Comparison of ENCODE assay signal across 7 mouse cellular contexts in the genomic region with DNA sequence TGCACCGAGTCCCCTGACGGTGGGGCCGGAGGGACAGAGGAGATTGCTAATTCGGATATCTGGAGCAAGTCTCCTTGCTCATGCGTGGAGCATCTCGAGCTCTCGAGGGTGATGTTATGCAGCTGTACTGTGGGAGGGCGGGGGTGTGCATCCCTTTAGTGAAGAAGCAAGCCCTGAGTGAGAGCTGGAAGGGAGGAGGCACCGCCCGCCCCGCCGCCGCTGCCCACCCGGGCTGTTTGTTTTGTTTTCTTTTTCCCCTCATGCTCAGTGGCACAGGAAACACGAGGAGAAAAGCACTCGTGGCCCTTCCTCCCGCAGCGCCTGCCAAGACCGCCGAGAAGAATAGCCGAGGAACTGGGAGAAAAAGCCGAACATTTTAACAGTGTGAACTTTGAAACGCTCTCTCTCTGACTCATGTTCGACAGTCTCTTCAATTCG. TPM values are rescaled to one million over a fixed set of nuclear protein-coding genes. Genes with fewer than 3 reads are reported as not detected.
DNase-seq lines count a peak whose midpoint lies in the region; ATAC-seq lines count a peak whose summit lies in the region.

No protein-coding gene starts in this region.

- H3K27me3 ChIP-seq in midbrain, embryonic 10.5 days (ENCODE audit: low read depth, poor library complexity, severe bottlenecking): no peaks in the 10 kb centered on the region
- no peaks in the 10 kb centered on the region for H3K27me3 ChIP-seq in midbrain, embryonic 16.5 days (ENCODE audit: control insufficient read depth, insufficient read depth, low read depth, low read length)
- H3K27me3 ChIP-seq in lung, embryonic 15.5 days: no peaks in the 10 kb centered on the region

- H3K36me3 ChIP-seq in midbrain, embryonic 10.5 days: no peaks in the 10 kb centered on the region
- H3K36me3 ChIP-seq in midbrain, embryonic 16.5 days (ENCODE audit: control insufficient read depth, insufficient read depth, low read length): no peaks in the 10 kb centered on the region
- no peaks in the 10 kb centered on the region for H3K36me3 ChIP-seq in lung, embryonic 15.5 days

- no peak overlapping the region for H3K4me2 ChIP-seq in midbrain, embryonic 16.5 days (ENCODE audit: low read length)
- peak overlapping the region; percentile 28; the same call in 1 of the 2 replicates for H3K4me2 ChIP-seq in lung, embryonic 15.5 days

- H3K27ac ChIP-seq in midbrain, embryonic 10.5 days (replicated peaks): 0 out of 2 replicates have a peak overlapping the region, but pooled peaks have one; percentile 34
- H3K27ac ChIP-seq in midbrain, embryonic 16.5 days (ENCODE audit: low read length): no peak overlapping the region
- H3K27ac ChIP-seq in lung, embryonic 15.5 days: peak overlapping the region; percentile 55

- DNase-seq in midbrain, embryonic 10.5 days (ENCODE audit: low spot score): no peak
- DNase-seq in adrenal gland, postnatal 14 days: peak; percentile 72
- peak; percentile 68 to 85 for DNase-seq in heart, adult 18-20 months
- peak; percentile 78 for DNase-seq in kidney, adult 8-10 months
- DNase-seq in telencephalon, adult 2 months (ENCODE audit: low read depth, low spot score): peak; percentile 78

- H3K9me3 ChIP-seq in midbrain, embryonic 10.5 days (replicated peaks): no peaks in the 10 kb centered on the region
- no peaks in the 10 kb centered on the region for H3K9me3 ChIP-seq in midbrain, embryonic 16.5 days (replicated peaks; ENCODE audit: control insufficient read depth, low read length, poor library complexity, severe bottlenecking)
- H3K9me3 ChIP-seq in lung, embryonic 15.5 days: no peaks in the 10 kb centered on the region

- ATAC-seq in midbrain, embryonic 16.5 days: no peak
- ATAC-seq in lung, embryonic 15.5 days (ENCODE audit: borderline replicate concordance, extremely low read depth, low FRiP score, low TSS enrichment): no peak

- H3K4me3 ChIP-seq in midbrain, embryonic 10.5 days: no peak overlapping the region
- H3K4me3 ChIP-seq in midbrain, embryonic 16.5 days (ENCODE audit: low read depth, low read length): no peak overlapping the region
- no peak overlapping the region for H3K4me3 ChIP-seq in lung, embryonic 15.5 days

- H3K9ac ChIP-seq in midbrain, embryonic 16.5 days (ENCODE audit: low read depth, low read length): no peak overlapping the region
- H3K9ac ChIP-seq in lung, embryonic 15.5 days: no peak overlapping the region

- 63% methylated on average over 25 of the region's 25 CpGs for WGBS in midbrain, embryonic 10.5 days
- 55% methylated on average over 25 of the region's 25 CpGs for WGBS in midbrain, embryonic 16.5 days
- WGBS in lung, embryonic 15.5 days: 34% methylated on average over 25 of the region's 25 CpGs

- peaks cover 29% of the 10 kb centered on the region for H3K4me1 ChIP-seq in midbrain, embryonic 10.5 days
- H3K4me1 ChIP-seq in midbrain, embryonic 16.5 days (ENCODE audit: control insufficient read depth, insufficient read depth, low read length): peaks cover 23% of the 10 kb centered on the region
- peaks cover 27% of the 10 kb centered on the region for H3K4me1 ChIP-seq in lung, embryonic 15.5 days

RNA-seq across cellular contexts. Expression of a gene that starts 22.6 kb away (rescaled TPM):
- 3.6 and 3.7 TPM in 2 replicates for polyA plus RNA-seq in midbrain, embryonic 10.5 days (2016; fragmentation: Nextera tagmentation; extraction: Ambion mirVana)
- polyA plus RNA-seq in midbrain, embryonic 16.5 days (2015; fragmentation: Nextera tagmentation; extraction: Ambion mirVana): 22.0 and 27.7 TPM in 2 replicates
- 11.5 and 16.0 TPM in 2 replicates for total RNA-seq in adrenal gland, postnatal 14 days (2021)
- total RNA-seq in heart, adult 18-20 months (2021): 10 to 100 TPM; 11.6 to 16.1 TPM
- polyA plus RNA-seq in lung, embryonic 15.5 days (2015; fragmentation: Nextera tagmentation; extraction: Ambion mirVana): 16.7 and 20.2 TPM in 2 replicates
